Mouse (Mus musculus) liver, postnatal 0 days (tissue): ENCODE data around the gene Aurkaip1. TPM values are rescaled to one million over a fixed set of nuclear protein-coding genes. Genes with fewer than 3 reads are reported as not detected.

Experiments used
- ATAC-seq: fragments of 200-750 bp; cut with Nextera tagmentation; 2 replicates; pipeline ENCODE4 v1.8.0; 2017; ENCODE audit warnings: mild to moderate bottlenecking, moderate library complexity
- DNase-seq: peaks from one replicate; pipeline ENCODE4 v3.0.0-alpha.2; 2016
- H3K27ac ChIP-seq: fragments of 300-500 bp; sonication (generic); 2 replicates; pipeline ENCODE4 v1.5.1; 2014; ENCODE audit warnings: antibody characterized with exemption, moderate library complexity, mild to moderate bottlenecking, low read depth
- H3K27me3 ChIP-seq: fragments of 300-500 bp; sonication (generic); 2 replicates; pipeline ENCODE4 v1.6.1; 2014; ENCODE audit warnings: low read length, control low read depth, mixed read lengths; ENCODE audit not compliant: insufficient read depth
- H3K36me3 ChIP-seq: fragments of 300-500 bp; sonication (generic); replicated peaks from 2 replicates; pipeline ENCODE4 v1.6.1; 2014; ENCODE audit warnings: mild to moderate bottlenecking, control low read depth, low read length, moderate library complexity, mixed read lengths; ENCODE audit not compliant: insufficient read depth
- H3K4me1 ChIP-seq: fragments of 300-500 bp; sonication (generic); 2 replicates; pipeline ENCODE4 v1.6.1; 2014; ENCODE audit warnings: antibody characterized with exemption, mild to moderate bottlenecking, control low read depth; ENCODE audit not compliant: insufficient read depth
- H3K4me2 ChIP-seq: fragments of 300-500 bp; sonication (generic); 2 replicates; pipeline ENCODE4 v1.6.1; 2014; ENCODE audit warnings: low read depth, mild to moderate bottlenecking, low read length, moderate library complexity, mixed read lengths
- H3K4me3 ChIP-seq: fragments of 300-500 bp; sonication (generic); 2 replicates; pipeline ENCODE4 v1.5.1; 2014; ENCODE audit warnings: low read depth, low read length
- H3K9ac ChIP-seq: fragments of 300-500 bp; sonication (generic); replicated peaks from 2 replicates; pipeline ENCODE4 v1.6.1; 2014; ENCODE audit warnings: mild to moderate bottlenecking, moderate library complexity
- H3K9me3 ChIP-seq: fragments of 300-500 bp; sonication (generic); 2 replicates; pipeline ENCODE4 v1.6.1; 2016; ENCODE audit warnings: mild to moderate bottlenecking, control low read depth, low read length, mixed read lengths
- CTCF ChIP-seq: sonication (generic); IDR thresholded peaks from 2 replicates; pipeline ENCODE4 v1.5.1; 2016; ENCODE audit warnings: antibody characterized with exemption, low read depth
- EP300 ChIP-seq: IDR thresholded peaks from 2 replicates; pipeline ENCODE4 v1.6.1; 2016; ENCODE audit warnings: antibody characterized with exemption, low read depth, mild to moderate bottlenecking
- WGBS: fragments of 180-500 bp; shearing (Covaris S2); extraction: QIAGEN DNeasy Blood & Tissue Kit; methylation state at CpG from one replicate; pipeline ENCODE4 v1.1.7; 2014; ENCODE audit not compliant: insufficient replicate concordance; 5-methylcytosine and 5-hydroxymethylcytosine counted together
- polyA plus RNA-seq: library from polyadenylated mRNA; unstranded; fragments of >200 nt; fragmentation: Nextera tagmentation; extraction: Ambion mirVana; gene quantifications from 2 replicates; pipeline ENCODE4 v1.2.1, GENCODE M21; 2015

The Aurkaip1 gene
- polyA plus RNA-seq, 1 experiment from 2014 or later = 92.7 TPM

DNA sequence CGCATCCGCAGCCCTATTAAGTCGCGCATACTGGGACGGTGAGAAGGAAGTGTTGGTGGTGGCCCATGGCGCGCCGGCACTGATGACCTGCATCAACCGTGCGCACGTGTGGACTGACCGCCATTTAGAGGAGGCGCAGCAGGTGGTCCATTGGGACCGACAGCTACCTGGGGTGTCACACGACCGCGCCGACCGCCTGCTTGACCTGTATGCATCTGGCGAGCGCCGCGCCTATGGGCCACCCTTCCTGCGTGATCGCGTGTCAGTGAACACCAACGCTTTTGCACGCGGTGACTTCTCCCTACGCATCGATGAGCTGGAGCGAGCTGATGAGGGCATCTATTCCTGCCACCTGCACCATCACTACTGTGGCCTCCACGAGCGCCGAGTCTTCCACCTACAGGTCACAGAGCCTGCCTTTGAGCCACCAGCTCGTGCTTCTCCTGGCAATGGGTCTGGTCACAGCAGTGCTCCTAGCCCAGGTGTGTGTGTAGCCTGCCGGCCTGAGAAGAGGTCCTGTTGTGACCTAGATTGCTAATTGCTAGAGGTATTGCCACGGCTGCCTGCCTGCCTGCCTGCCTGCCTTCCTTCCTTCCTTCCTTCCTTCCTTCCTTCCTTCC is 10.7 kb downstream of the Aurkaip1 start:
- Histone ChIP-seq H3K27me3 (peaks cover 4% of the 10 kb centered on the region; the same call in 1 of the 2 replicates), H3K9ac (no peak overlapping the region), H3K36me3 (no peaks in the 10 kb centered on the region), H3K9me3 (no peaks in the 10 kb centered on the region), H3K4me3 (peak overlapping the region; percentile 53; the same call in 1 of the 2 replicates), H3K27ac (no peak overlapping the region), H3K4me1 (peaks cover 18% of the 10 kb centered on the region), H3K4me2 (peak overlapping the region; percentile 87)
- DNase-seq (no peak), ATAC-seq (no peak)
- 47% methylated on average over 38 of the region's 38 CpGs for WGBS
- no peak for TF ChIP-seq EP300
- no peak for TF ChIP-seq CTCF

- DNase-seq = no peak
- no peaks in the 10 kb centered on the region for H3K9me3 ChIP-seq
- peaks cover 4% of the 10 kb centered on the region; the same call in 1 of the 2 replicates for H3K27me3 ChIP-seq
- H3K27ac ChIP-seq = no peak overlapping the region
- H3K4me3 ChIP-seq = no peak overlapping the region
- 76% methylated on average over 5 of the region's 5 CpGs for WGBS
- H3K4me2 ChIP-seq = no peak overlapping the region
- no peak for TF ChIP-seq CTCF
- no peak for TF ChIP-seq EP300
- H3K36me3 ChIP-seq = no peaks in the 10 kb centered on the region
- peaks cover 25% of the 10 kb centered on the region for H3K4me1 ChIP-seq
- ATAC-seq = no peak
- no peak overlapping the region for H3K9ac ChIP-seq
Measured at GRCm38 (mm10) chr4:155843231-155843630, 12.2 kb downstream of the Aurkaip1 start.

DNA sequence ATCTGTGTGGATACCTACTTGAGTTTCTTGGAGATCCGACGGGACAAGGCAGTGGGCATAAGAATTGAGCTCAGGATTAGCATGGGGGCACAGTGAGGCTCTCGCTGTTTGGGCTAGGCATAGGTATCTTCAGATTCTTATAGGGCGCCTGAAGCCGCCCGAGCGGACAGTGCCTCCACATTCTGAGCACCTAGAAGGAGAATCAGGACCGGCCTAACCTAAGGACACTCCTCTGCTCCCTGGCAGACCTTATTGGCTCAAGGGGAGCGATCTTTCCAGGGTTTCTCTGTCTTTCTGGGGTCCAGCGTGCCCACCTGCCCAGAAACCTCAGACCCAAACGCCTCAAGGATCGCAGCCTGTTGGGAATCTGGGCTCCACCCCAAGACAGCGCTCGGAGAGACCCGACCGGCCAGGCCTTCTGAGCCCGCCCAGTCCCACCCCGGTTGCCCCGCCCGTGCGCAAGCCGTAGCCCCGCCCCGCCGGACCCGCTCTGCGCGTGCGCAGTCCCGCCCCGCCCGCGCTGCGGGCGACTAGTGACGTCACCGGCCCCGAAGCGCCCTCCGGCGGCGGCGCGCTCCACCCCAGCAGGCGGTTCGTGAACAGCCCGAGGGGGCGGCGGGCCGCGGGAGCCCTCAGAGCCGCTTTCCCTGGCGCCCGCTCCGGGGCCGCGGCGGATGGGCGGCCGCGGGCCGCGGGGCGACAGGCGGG is 16.0 kb downstream of the Aurkaip1 start, which contains the start of gene Dvl1:
Gene Dvl1 (plus strand): TSS at position 532 of the 708 bp plus-strand sequence.
- H3K27ac ChIP-seq = peak within 1 kb of the TSS; percentile 80
- TF ChIP-seq EP300 (no peak), CTCF (peak; percentile 59)
- WGBS = 3% methylated on average over 47 of the region's 65 CpGs
- DNase-seq (peak; percentile 97), ATAC-seq (peak; percentile 92)
- H3K9me3 ChIP-seq = no peaks in the 10 kb centered on the region
- peak within 1 kb of the TSS; percentile 73 for H3K4me3 ChIP-seq
- H3K9ac ChIP-seq = peak within 1 kb of the TSS; percentile 95
- no peaks in the 10 kb centered on the region for H3K27me3 ChIP-seq
- H3K36me3 ChIP-seq = no peaks in the 10 kb centered on the region
- H3K4me2 ChIP-seq = peak within 1 kb of the TSS; percentile 95
- H3K4me1 ChIP-seq = peaks cover 40% of the 10 kb centered on the region

GRCm38 (mm10) chr4:155847591-155848352 is 16.7 kb downstream of the Aurkaip1 start:
- H3K4me3 ChIP-seq = peak overlapping the region; percentile 73
- TF ChIP-seq EP300 (no peak), CTCF (peak; percentile 27; the same call in 1 of the 2 replicates)
- H3K27ac ChIP-seq = peak overlapping the region; percentile 80
- H3K27me3 ChIP-seq = no peaks in the 10 kb centered on the region
- ATAC-seq (peak; percentile 60), DNase-seq (peak; percentile 64)
- peak overlapping the region; percentile 95 for H3K9ac ChIP-seq
- H3K9me3 ChIP-seq = no peaks in the 10 kb centered on the region
- 3% methylated on average over 49 of the region's 69 CpGs for WGBS
- H3K4me1 ChIP-seq = peaks cover 40% of the 10 kb centered on the region
- H3K4me2 ChIP-seq = peak overlapping the region; percentile 95
- H3K36me3 ChIP-seq = no peaks in the 10 kb centered on the region

DNA sequence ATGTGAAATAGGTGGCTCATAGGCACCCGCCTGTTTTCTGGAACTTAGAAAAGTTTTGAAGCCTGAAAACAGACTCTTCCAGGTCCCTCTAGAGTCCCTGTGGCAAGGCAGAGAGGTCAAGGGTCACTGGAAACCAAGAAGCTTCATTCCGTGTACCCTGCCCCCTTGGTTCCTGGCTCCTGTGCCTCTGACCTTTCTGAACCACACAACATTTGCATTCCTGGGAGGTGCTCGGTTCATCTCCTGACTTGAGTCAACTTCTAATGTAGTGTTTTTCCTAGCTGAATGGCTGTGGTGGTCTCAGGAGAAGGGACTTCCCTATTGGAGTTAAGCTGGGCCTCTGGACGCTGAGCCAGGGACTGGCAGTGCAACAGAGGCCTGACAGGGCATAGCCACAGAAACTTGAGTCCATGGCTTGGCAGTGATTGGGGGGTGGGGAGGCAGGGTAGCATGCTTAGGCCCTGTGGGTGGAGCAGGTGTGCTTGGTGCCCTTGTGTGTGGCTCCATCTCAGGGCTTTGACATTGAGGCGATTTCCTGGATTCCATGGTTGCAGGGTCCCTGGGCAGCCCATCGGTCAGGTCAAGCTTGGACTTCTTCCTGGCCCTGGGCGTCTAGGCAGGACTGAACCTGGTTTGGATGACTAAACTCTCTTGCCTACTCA is 17.5 kb downstream of the Aurkaip1 start:
- no peaks in the 10 kb centered on the region; the same call in 1 of the 2 replicates for H3K36me3 ChIP-seq
- peak overlapping the region; percentile 73 for H3K4me3 ChIP-seq
- H3K4me1 ChIP-seq = peaks cover 40% of the 10 kb centered on the region
- H3K4me2 ChIP-seq = peak overlapping the region; percentile 95
- DNase-seq (no peak), ATAC-seq (no peak)
- 63% methylated on average over 7 of the region's 7 CpGs for WGBS
- H3K9me3 ChIP-seq = no peaks in the 10 kb centered on the region
- 0 out of 2 replicates have a peak overlapping the region, but pooled peaks have one; percentile 80 for H3K27ac ChIP-seq
- no peaks in the 10 kb centered on the region for H3K27me3 ChIP-seq
- peak overlapping the region; percentile 95 for H3K9ac ChIP-seq
- TF ChIP-seq EP300 (no peak), CTCF (no peak)

- ATAC-seq (no peak), DNase-seq (no peak)
- Histone ChIP-seq H3K4me1 (peaks cover 40% of the 10 kb centered on the region), H3K27me3 (no peaks in the 10 kb centered on the region), H3K9ac (peak overlapping the region; percentile 95), H3K27ac (no peak overlapping the region), H3K9me3 (no peaks in the 10 kb centered on the region), H3K4me3 (no peak overlapping the region), H3K36me3 (no peaks in the 10 kb centered on the region; the same call in 1 of the 2 replicates), H3K4me2 (peak overlapping the region; percentile 95)
- TF ChIP-seq EP300 (no peak), CTCF (no peak)
- 75% methylated on average over 2 of the region's 2 CpGs for WGBS
Measured at GRCm38 (mm10) chr4:155849391-155849790, 18.3 kb downstream of the Aurkaip1 start.
